Mouse (Mus musculus) MEL (cell line): ENCODE measurements at regions not wholly inside any gene's neighbourhood (a gene's known extent, or its start where the extent isn't known, plus 50 kb on each side); places are given as distances from the start of the nearest gene placed in this dataset.

ENCODE experiments used
- DNase-seq: peaks from one replicate; pipeline ENCODE4 v3.0.0; 2011; ENCODE audit warnings: low read depth, low spot score
- H3K27ac ChIP-seq: 2 replicates; pipeline ENCODE4 v1.5.1; 2012; ENCODE audit warnings: low read depth, mild to moderate bottlenecking, control low read depth, low read length, moderate library complexity; ENCODE audit not compliant: control insufficient read depth
- H3K27me3 ChIP-seq, 2 experiments: fragments of 150-350 bp in 1 of 2; sonication (generic) in 1 of 2; 2 replicates each; pipeline ENCODE4 v1.6.1; 2012; ENCODE audit warnings: low read length in 2 of 2, mild to moderate bottlenecking in 2 of 2, improper control_type of control experiment in 1 of 2, moderate library complexity in 1 of 2; ENCODE audit not compliant: insufficient read depth in 2 of 2, control insufficient read depth in 1 of 2
- H3K36me3 ChIP-seq, 2 experiments: 2 replicates each; pipeline ENCODE4 v1.6.1; 2012 to 2014; ENCODE audit warnings: low read length in 2 of 2, improper control_type of control experiment in 1 of 2, inconsistent platforms in 1 of 2, mild to moderate bottlenecking in 1 of 2; ENCODE audit not compliant: insufficient read depth in 2 of 2, control insufficient read depth in 1 of 2
- H3K4me1 ChIP-seq, 2 experiments: fragments of 150-350 bp in 1 of 2; sonication (generic) in 1 of 2; 2 replicates each; pipeline ENCODE4 v1.6.1; 2012; ENCODE audit warnings: low read length in 2 of 2, improper control_type of control experiment in 1 of 2, mild to moderate bottlenecking in 1 of 2; ENCODE audit not compliant: insufficient read depth in 2 of 2, control insufficient read depth in 1 of 2
- H3K4me3 ChIP-seq, 2 experiments: fragments of 150-350 bp in 1 of 2; sonication (generic) in 1 of 2; 2 replicates each; pipeline ENCODE4 v1.5.1; 2012; ENCODE audit warnings: low read depth in 2 of 2, low read length in 2 of 2, mild to moderate bottlenecking in 2 of 2, moderate library complexity in 2 of 2, control low read depth in 1 of 2, improper control_type of control experiment in 1 of 2; ENCODE audit not compliant: control insufficient read depth in 1 of 2, insufficient read depth in 1 of 2
- H3K79me2 ChIP-seq: 2 replicates; pipeline ENCODE4 v1.6.1; 2012; ENCODE audit warnings: mild to moderate bottlenecking, low read length, moderate library complexity; ENCODE audit not compliant: control insufficient read depth, poor library complexity, insufficient read depth
- H3K9ac ChIP-seq: 2 replicates; pipeline ENCODE4 v1.6.1; 2012; ENCODE audit warnings: low read depth, mild to moderate bottlenecking, control low read depth, low read length, moderate library complexity; ENCODE audit not compliant: control insufficient read depth, poor library complexity, severe bottlenecking
- H3K9me3 ChIP-seq: fragments of 150-350 bp; sonication (generic); replicated peaks from 2 replicates; pipeline ENCODE4 v1.6.1; 2012; ENCODE audit warnings: mild to moderate bottlenecking, low read length, improper control_type of control experiment, moderate library complexity; ENCODE audit not compliant: insufficient read depth
- CHD1 ChIP-seq: IDR thresholded peaks from 2 replicates; pipeline ENCODE4 v1.6.1; 2012; ENCODE audit warnings: low read depth, mild to moderate bottlenecking, inconsistent platforms, low read length, improper control_type of control experiment
- CHD2 ChIP-seq: IDR thresholded peaks from 2 replicates; pipeline ENCODE4 v1.6.1; 2011; ENCODE audit warnings: low read length, improper control_type of control experiment
- HCFC1 ChIP-seq: IDR thresholded peaks from 2 replicates; pipeline ENCODE4 v1.6.1; 2012; ENCODE audit warnings: low read depth, mild to moderate bottlenecking, inconsistent platforms, low read length, improper control_type of control experiment, moderate library complexity
- KAT2A ChIP-seq: conservative IDR thresholded peaks from 2 replicates; pipeline ENCODE4 v1.6.1; 2012; ENCODE audit warnings: low read depth, low read length, improper control_type of control experiment, inconsistent platforms
- MAFK ChIP-seq: IDR thresholded peaks from 2 replicates; pipeline ENCODE4 v1.6.1; 2011; ENCODE audit warnings: low read depth, mild to moderate bottlenecking, low read length, improper control_type of control experiment, borderline replicate concordance
- MAX ChIP-seq: IDR thresholded peaks from 2 replicates; pipeline ENCODE4 v1.6.1; 2011; ENCODE audit warnings: low read length, improper control_type of control experiment
- MEF2A ChIP-seq: IDR thresholded peaks from 2 replicates; pipeline ENCODE4 v1.6.1; 2014; ENCODE audit warnings: low read depth, mild to moderate bottlenecking, inconsistent platforms, low read length, improper control_type of control experiment; ENCODE audit not compliant: poor library complexity, insufficient replicate concordance, severe bottlenecking; ENCODE audit errors: extremely low read depth
- MXI1 ChIP-seq: IDR thresholded peaks from 2 replicates; pipeline ENCODE4 v1.6.1; 2011; ENCODE audit warnings: mild to moderate bottlenecking, low read depth, low read length, improper control_type of control experiment
- MYB ChIP-seq: IDR thresholded peaks from 2 replicates; pipeline ENCODE4 v1.6.1; 2011; ENCODE audit warnings: mild to moderate bottlenecking, low read depth, low read length, improper control_type of control experiment
- MYC ChIP-seq: IDR thresholded peaks from 2 replicates; pipeline ENCODE4 v1.6.1; 2011; ENCODE audit warnings: low read depth, mild to moderate bottlenecking, low read length, improper control_type of control experiment, moderate library complexity
- NELFE ChIP-seq: IDR thresholded peaks from 2 replicates; pipeline ENCODE4 v1.6.1; 2011; ENCODE audit warnings: low read depth, low read length, improper control_type of control experiment
- NRF1 ChIP-seq: IDR thresholded peaks from 2 replicates; pipeline ENCODE4 v1.6.1; 2014; ENCODE audit warnings: low read depth, mild to moderate bottlenecking, inconsistent platforms, low read length, improper control_type of control experiment, moderate library complexity; ENCODE audit not compliant: poor library complexity, insufficient read depth, severe bottlenecking
- POLR2A ChIP-seq, 2 experiments: IDR thresholded peaks; 2 replicates each; pipeline ENCODE4 v1.6.1; 2011 to 2012; ENCODE audit warnings: low read length in 2 of 2, mild to moderate bottlenecking in 2 of 2, control low read depth in 1 of 2, improper control_type of control experiment in 1 of 2, low read depth in 1 of 2, moderate library complexity in 1 of 2; ENCODE audit not compliant: control insufficient read depth in 1 of 2, insufficient read depth in 1 of 2, poor library complexity in 1 of 2
- RCOR1 ChIP-seq: IDR thresholded peaks from 2 replicates; pipeline ENCODE4 v1.6.1; 2012; ENCODE audit warnings: low read depth, mild to moderate bottlenecking, inconsistent platforms, low read length, improper control_type of control experiment
- SIN3A ChIP-seq: IDR thresholded peaks from 2 replicates; pipeline ENCODE4 v1.6.1; 2012; ENCODE audit warnings: low read length, improper control_type of control experiment, inconsistent platforms
- TAL1 ChIP-seq: IDR thresholded peaks from 2 replicates; pipeline ENCODE4 v1.6.1; 2012; ENCODE audit warnings: mild to moderate bottlenecking, inconsistent platforms, low read length, moderate library complexity, mixed read lengths
- TBP ChIP-seq: IDR thresholded peaks from 2 replicates; pipeline ENCODE4 v1.8.0; 2011; ENCODE audit warnings: low read depth, low read length, improper control_type of control experiment
- USF1 ChIP-seq: IDR thresholded peaks from 2 replicates; pipeline ENCODE4 v1.6.1; 2014; ENCODE audit warnings: low read depth, mild to moderate bottlenecking, inconsistent platforms, low read length, improper control_type of control experiment, moderate library complexity
- ZKSCAN1 ChIP-seq: IDR thresholded peaks from 2 replicates; pipeline ENCODE4 v1.6.1; 2012; ENCODE audit warnings: low read depth, mild to moderate bottlenecking, inconsistent platforms, low read length, improper control_type of control experiment, moderate library complexity
- ZMIZ1 ChIP-seq: IDR thresholded peaks from 2 replicates; pipeline ENCODE4 v1.6.1; 2012; ENCODE audit warnings: low read depth, mild to moderate bottlenecking, inconsistent platforms, low read length, improper control_type of control experiment, moderate library complexity

GRCm38 (mm10) chr14:113486591-113486990 lies 172.2 kb downstream of the Tpm3-rs7 start:
- no peak overlapping the region for H3K4me3 ChIP-seq
- no peak for DNase-seq
- H3K36me3 ChIP-seq: no peaks in the 10 kb centered on the region
- H3K9me3 ChIP-seq: no peaks in the 10 kb centered on the region
- H3K27ac ChIP-seq: no peak overlapping the region
- no peaks in the 10 kb centered on the region for H3K79me2 ChIP-seq
- H3K27me3 ChIP-seq: no peaks in the 10 kb centered on the region
- TF ChIP-seq USF1: no peak
- TF ChIP-seq ZMIZ1: no peak
- TF ChIP-seq MYC: no peak
- no peak for TF ChIP-seq NELFE
- TF ChIP-seq TAL1: no peak
- no peak for TF ChIP-seq MAFK
- no peak for TF ChIP-seq MEF2A
- no peak for TF ChIP-seq CHD2
- no peak for TF ChIP-seq CHD1
- no peak for TF ChIP-seq MAX
- TF ChIP-seq MYB: no peak
- no peak for TF ChIP-seq NRF1
- TF ChIP-seq MXI1: no peak
- TF ChIP-seq HCFC1: no peak
- TF ChIP-seq TBP: no peak
- no peak for TF ChIP-seq ZKSCAN1
- no peak for TF ChIP-seq SIN3A
- H3K4me1 ChIP-seq: no peaks in the 10 kb centered on the region
- H3K9ac ChIP-seq: no peak overlapping the region

- H3K27me3 ChIP-seq: no peaks in the 10 kb centered on the region
- H3K9ac ChIP-seq: no peak overlapping the region
- H3K36me3 ChIP-seq: no peaks in the 10 kb centered on the region
- no peak overlapping the region for H3K27ac ChIP-seq
- no peaks in the 10 kb centered on the region for H3K4me1 ChIP-seq
- H3K9me3 ChIP-seq: no peaks in the 10 kb centered on the region
- H3K79me2 ChIP-seq: no peaks in the 10 kb centered on the region
- TF ChIP-seq POLR2A (IDR thresholded peaks at IDR 0.05; ENCODE audit: control insufficient read depth in 1 of 2, insufficient read depth in 1 of 2, low read depth in 1 of 2, low read length in 2 of 2, poor library complexity in 1 of 2): no peak
- TF ChIP-seq NRF1: no peak
- TF ChIP-seq ZKSCAN1: no peak
- TF ChIP-seq KAT2A: no peak
- TF ChIP-seq RCOR1: no peak
- TF ChIP-seq CHD1: no peak
- no peak overlapping the region for H3K4me3 ChIP-seq
- DNase-seq: no peak
Observed at GRCm38 (mm10) chr14:113503796-113504195, 189.4 kb downstream of the Tpm3-rs7 start.
